Mouse (Mus musculus): ENCODE data around the gene Lif. TPM values are rescaled to one million over a fixed set of nuclear protein-coding genes. Genes with fewer than 3 reads are reported as not detected.

Lif gene
- polyA plus RNA-seq, 2 experiments = 0.02 TPM; not detected in 1

- Histone ChIP-seq H3K4me1 (replicated peaks; ENCODE audit: control insufficient read depth in 2 of 2, insufficient read depth in 2 of 2, low read length in 1 of 2) (peaks cover 0 to 2% of the 10 kb centered on the region in 2 experiments; a peak in 2 of 4 replicates), H3K4me3 (ENCODE audit: insufficient read depth in 1 of 2, low read depth in 2 of 2, low read length in 2 of 2) (no peak overlapping the region), H3K9me3 (ENCODE audit: control insufficient read depth, low read length) (no peaks in the 10 kb centered on the region), H3K4me2 (ENCODE audit: low read depth) (no peak overlapping the region), H3K36me3 (replicated peaks; ENCODE audit: control insufficient read depth, insufficient read depth, low read depth) (no peaks in the 10 kb centered on the region), H3K27me3 (ENCODE audit: control insufficient read depth, insufficient read depth, low read length) (peaks cover 39% of the 10 kb centered on the region), H3K27ac (no peak overlapping the region), H3K9ac (replicated peaks) (no peak overlapping the region)
- DNase-seq (ENCODE audit: low read depth in 3 of 3, low spot score in 3 of 3) (no peak), ATAC-seq (ENCODE audit: insufficient read depth) (no peak)
- 55% methylated on average over 7 of the region's 7 CpGs for WGBS (ENCODE audit: insufficient replicate concordance)
- TF ChIP-seq EP300 (IDR thresholded peaks at IDR 0.05; ENCODE audit: low read depth) (no peak), CTCF (IDR thresholded peaks at IDR 0.05; ENCODE audit: low read depth) (no peak)
These were observed 6.7 kb downstream of the Lif start for GRCm38 (mm10) chr11:4264066-4264465.

- Histone ChIP-seq H3K4me3 (ENCODE audit: insufficient read depth in 1 of 2, low read depth in 2 of 2, low read length in 2 of 2) (peak overlapping the region; percentile 42 to 48), H3K27ac (no peak overlapping the region), H3K36me3 (replicated peaks; ENCODE audit: control insufficient read depth, insufficient read depth, low read depth) (no peaks in the 10 kb centered on the region), H3K4me2 (ENCODE audit: low read depth) (peak overlapping the region; percentile 65), H3K27me3 (ENCODE audit: control insufficient read depth, insufficient read depth, low read length) (peaks cover 48% of the 10 kb centered on the region), H3K9me3 (ENCODE audit: control insufficient read depth, low read length) (no peaks in the 10 kb centered on the region), H3K9ac (replicated peaks) (no peak overlapping the region), H3K4me1 (replicated peaks; ENCODE audit: control insufficient read depth in 2 of 2, insufficient read depth in 2 of 2, low read length in 1 of 2) (no peaks in the 10 kb centered on the region)
- TF ChIP-seq EP300 (IDR thresholded peaks at IDR 0.05; ENCODE audit: low read depth) = no peak
- TF ChIP-seq CTCF (IDR thresholded peaks at IDR 0.05; ENCODE audit: low read depth) = no peak
- ATAC-seq (ENCODE audit: insufficient read depth) = 0 out of 2 replicates have a peak, but pooled peaks have one; percentile 26
- DNase-seq (ENCODE audit: low read depth in 3 of 3, low spot score in 3 of 3) = no peak
- WGBS (ENCODE audit: insufficient replicate concordance) = 1% methylated on average over 61 of the region's 61 CpGs
These were observed 9.2 kb downstream of the Lif start for GRCm38 (mm10) chr11:4266271-4267201.

- H3K4me3 ChIP-seq (ENCODE audit: insufficient read depth in 1 of 2, low read depth in 2 of 2, low read length in 2 of 2) = peak overlapping the region in 1 of 2 experiments; percentile 48; a peak in 2 of 4 replicates
- no peaks in the 10 kb centered on the region for H3K4me1 ChIP-seq (replicated peaks; ENCODE audit: control insufficient read depth in 2 of 2, insufficient read depth in 2 of 2, low read length in 1 of 2)
- no peak for TF ChIP-seq CTCF (IDR thresholded peaks at IDR 0.05; ENCODE audit: low read depth)
- TF ChIP-seq EP300 (IDR thresholded peaks at IDR 0.05; ENCODE audit: low read depth) = no peak
These were observed 9.8 kb downstream of the Lif start for GRCm38 (mm10) chr11:4267202-4267578.

DNA sequence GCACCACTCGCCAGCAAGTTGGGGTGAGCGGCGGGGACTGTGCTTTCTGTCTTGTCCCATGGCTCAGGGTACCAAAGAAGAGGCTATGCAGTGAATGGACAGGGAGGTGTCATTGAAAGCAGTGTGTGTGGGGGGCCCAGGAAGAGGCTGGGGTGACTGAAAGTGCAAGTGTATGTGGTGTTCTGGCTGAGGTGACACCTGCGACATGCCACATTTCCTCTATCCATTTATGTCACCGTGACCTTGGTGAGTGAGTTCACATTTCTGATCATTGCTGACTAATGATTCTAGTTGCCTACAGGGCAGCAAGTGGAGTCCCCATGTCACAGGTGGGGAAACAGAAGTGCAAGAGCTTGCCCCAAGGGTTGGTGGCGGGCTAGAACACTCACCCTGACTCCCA is 11.1 kb downstream of the Lif start:
- Histone ChIP-seq H3K4me2 (ENCODE audit: low read depth) (no peak overlapping the region), H3K9ac (replicated peaks) (no peak overlapping the region), H3K9me3 (ENCODE audit: control insufficient read depth, low read length) (no peaks in the 10 kb centered on the region), H3K4me3 (ENCODE audit: insufficient read depth in 1 of 2, low read depth in 2 of 2, low read length in 2 of 2) (no peak overlapping the region), H3K36me3 (replicated peaks; ENCODE audit: control insufficient read depth, insufficient read depth, low read depth) (no peaks in the 10 kb centered on the region), H3K27ac (no peak overlapping the region), H3K4me1 (replicated peaks; ENCODE audit: control insufficient read depth in 2 of 2, insufficient read depth in 2 of 2, low read length in 1 of 2) (no peaks in the 10 kb centered on the region), H3K27me3 (ENCODE audit: control insufficient read depth, insufficient read depth, low read length) (peaks cover 48% of the 10 kb centered on the region)
- DNase-seq (ENCODE audit: low read depth in 3 of 3, low spot score in 3 of 3) (no peak), ATAC-seq (ENCODE audit: insufficient read depth) (no peak)
- 66% methylated on average over 6 of the region's 6 CpGs for WGBS (ENCODE audit: insufficient replicate concordance)
- TF ChIP-seq EP300 (IDR thresholded peaks at IDR 0.05; ENCODE audit: low read depth) = no peak
- no peak for TF ChIP-seq CTCF (IDR thresholded peaks at IDR 0.05; ENCODE audit: low read depth)

More at GRCm38 (mm10) chr11:4267202-4267578, 9.8 kb downstream of the Lif start:
- DNase-seq (ENCODE audit: low read depth in 3 of 3, low spot score in 3 of 3) = no peak
- Histone ChIP-seq H3K9me3 (ENCODE audit: control insufficient read depth, low read length) (no peaks in the 10 kb centered on the region), H3K9ac (replicated peaks) (no peak overlapping the region), H3K36me3 (replicated peaks; ENCODE audit: control insufficient read depth, insufficient read depth, low read depth) (no peaks in the 10 kb centered on the region), H3K27ac (no peak overlapping the region), H3K27me3 (ENCODE audit: control insufficient read depth, insufficient read depth, low read length) (peaks cover 48% of the 10 kb centered on the region), H3K4me2 (ENCODE audit: low read depth) (peak overlapping the region; percentile 65)
- 1% methylated on average over 13 of the region's 13 CpGs for WGBS (ENCODE audit: insufficient replicate concordance)
- no peak for ATAC-seq (ENCODE audit: insufficient read depth)

DNA sequence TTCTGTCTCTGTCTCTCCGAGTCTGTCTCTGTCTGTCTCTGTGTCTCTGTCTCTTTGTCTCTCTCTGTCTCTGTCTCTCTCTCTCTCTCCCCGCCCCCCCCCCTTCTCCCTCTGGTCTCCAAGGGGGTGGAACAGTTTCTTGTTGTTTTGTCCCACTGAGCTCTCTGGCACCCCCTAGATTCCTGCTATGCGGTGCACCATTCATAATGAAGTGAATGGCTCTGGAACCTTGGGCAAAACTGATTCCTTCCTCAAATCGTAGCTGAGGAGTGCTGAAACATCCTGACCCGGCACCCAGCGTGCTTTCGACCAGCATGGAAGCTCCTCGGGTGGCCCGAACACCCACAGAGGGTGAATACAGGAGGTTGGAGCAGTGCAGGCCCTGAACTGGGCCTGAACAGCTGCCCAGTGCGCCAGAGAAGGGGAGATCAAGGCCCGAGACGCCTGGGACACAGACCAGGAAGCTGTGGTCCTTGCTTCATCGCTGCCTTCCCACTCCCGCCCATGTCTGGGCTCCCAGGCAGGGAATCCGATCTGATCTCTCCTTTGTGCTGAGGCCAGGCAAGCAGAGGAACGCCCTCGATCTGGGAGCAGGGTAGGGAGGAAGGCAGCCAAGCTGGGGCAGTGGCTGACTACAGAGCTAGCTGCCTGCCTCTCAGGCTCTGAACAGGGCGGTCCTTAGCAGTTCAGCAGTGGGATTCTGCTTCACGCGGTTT is 13.5 kb downstream of the Lif start:
- Histone ChIP-seq H3K36me3 (replicated peaks; ENCODE audit: control insufficient read depth, insufficient read depth, low read depth) (no peaks in the 10 kb centered on the region), H3K9me3 (ENCODE audit: control insufficient read depth, low read length) (no peaks in the 10 kb centered on the region), H3K4me1 (replicated peaks; ENCODE audit: control insufficient read depth in 2 of 2, insufficient read depth in 2 of 2, low read length in 1 of 2) (no peaks in the 10 kb centered on the region), H3K27ac (no peak overlapping the region), H3K4me3 (ENCODE audit: insufficient read depth in 1 of 2, low read depth in 2 of 2, low read length in 2 of 2) (no peak overlapping the region), H3K27me3 (ENCODE audit: control insufficient read depth, insufficient read depth, low read length) (peaks cover 36% of the 10 kb centered on the region), H3K4me2 (ENCODE audit: low read depth) (no peak overlapping the region), H3K9ac (replicated peaks) (no peak overlapping the region)
- TF ChIP-seq EP300 (IDR thresholded peaks at IDR 0.05; ENCODE audit: low read depth) (no peak), CTCF (IDR thresholded peaks at IDR 0.05; ENCODE audit: low read depth) (peak; percentile 38)
- DNase-seq (ENCODE audit: low read depth in 3 of 3, low spot score in 3 of 3) (no peak), ATAC-seq (ENCODE audit: insufficient read depth) (no peak)
- WGBS (ENCODE audit: insufficient replicate concordance) = 31% methylated on average over 19 of the region's 20 CpGs

Measured in liver, embryonic 14.5 days (tissue).